Mouse (Mus musculus) megakaryocyte, embryonic 14.5 days (primary cell): ENCODE measurements around the gene Kcnk13.

Experiments
- FLI1 ChIP-seq: IDR thresholded peaks from 2 replicates; pipeline ENCODE4 v1.6.1; 2012; ENCODE audit warnings: low read length, inconsistent platforms, mixed read lengths
- GATA1 ChIP-seq: IDR thresholded peaks from 3 replicates; pipeline ENCODE4 v1.6.1; 2012; ENCODE audit warnings: mixed read lengths, low read length, inconsistent platforms, borderline replicate concordance

- TF ChIP-seq GATA1 (no peak), FLI1 (no peak)
These were observed 74.5 kb downstream of the Kcnk13 start for GRCm38 (mm10) chr12:100038741-100039262.
